Mouse (Mus musculus) embryonic fibroblast, embryonic 13.5 days (primary cell): ENCODE measurements around the gene Ncoa7. TPM values are rescaled to one million over a fixed set of nuclear protein-coding genes. Genes with fewer than 3 reads are reported as not detected.
A peak's percentile ranks its signal among the peaks of the same experiment; 100 is the strongest.

Experiments used
- H3K27ac ChIP-seq: 2 replicates; pipeline ENCODE4 v1.5.1; 2012; ENCODE audit warnings: low read length, control low read depth, inconsistent platforms; ENCODE audit not compliant: insufficient read depth
- H3K4me1 ChIP-seq: 2 replicates; pipeline ENCODE4 v1.6.1; 2011; ENCODE audit warnings: low read length; ENCODE audit not compliant: control insufficient read depth, insufficient read depth
- H3K4me3 ChIP-seq: 2 replicates; pipeline ENCODE4 v1.5.1; 2011; ENCODE audit warnings: mild to moderate bottlenecking, control low read depth, low read length; ENCODE audit not compliant: insufficient read depth
- CTCF ChIP-seq: IDR thresholded peaks from 2 replicates; pipeline ENCODE4 v1.5.1; 2011; ENCODE audit warnings: mild to moderate bottlenecking, control low read depth, low read length, moderate library complexity, borderline replicate concordance; ENCODE audit not compliant: insufficient read depth
- POLR2A ChIP-seq: IDR thresholded peaks from 2 replicates; pipeline ENCODE4 v1.6.1; 2011; ENCODE audit warnings: low read depth, mild to moderate bottlenecking, control low read depth, low read length, moderate library complexity
- polyA plus RNA-seq: library from polyadenylated mRNA; stranded (reverse); fragments of >200 nt; gene quantifications from 2 replicates; pipeline ENCODE4 v1.2.4, GENCODE M21; 2011; ENCODE audit warnings: low read depth; ENCODE audit not compliant: missing spikeins, insufficient read length

The Ncoa7 gene
- polyA plus RNA-seq, 1 experiment: 17.4 TPM

DNA sequence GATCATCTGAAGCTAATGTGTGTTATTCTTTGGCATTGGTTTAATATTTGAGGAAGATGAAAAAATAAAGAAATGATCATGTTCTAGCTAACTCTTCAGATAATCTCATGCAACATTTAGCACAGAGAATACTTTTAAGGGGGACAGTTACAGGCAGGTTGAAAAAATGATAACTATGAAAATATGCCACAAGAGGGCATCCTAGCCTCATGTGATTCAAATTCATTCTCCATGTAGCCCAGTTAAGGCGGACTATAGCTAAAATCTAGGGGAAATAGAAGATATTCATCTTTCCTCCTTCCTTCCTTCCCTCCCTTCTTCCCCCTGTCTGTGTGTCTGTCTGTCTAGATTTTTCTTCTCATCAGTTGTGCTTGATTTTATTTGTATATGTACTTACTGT lies 21.9 kb upstream of the Ncoa7 start:
- H3K4me1 ChIP-seq: no peaks in the 10 kb centered on the region

DNA sequence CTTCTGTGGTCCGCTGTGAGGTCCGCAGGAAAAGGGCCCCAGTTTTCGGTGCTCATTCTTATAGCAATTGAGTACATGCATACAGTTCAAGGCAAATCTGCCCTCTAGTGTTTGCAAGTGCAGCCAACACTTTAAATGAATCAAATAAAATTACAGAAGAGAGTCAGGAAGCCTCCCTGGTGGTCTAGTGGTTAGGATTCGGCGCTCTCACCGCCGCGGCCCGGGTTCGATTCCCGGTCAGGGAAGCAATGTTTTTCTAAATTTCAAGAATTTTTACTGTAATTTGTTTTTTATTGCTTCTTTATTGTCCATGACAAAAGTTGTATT lies 7.8 kb upstream of the Ncoa7 start:
- Histone ChIP-seq H3K27ac (no peak overlapping the region), H3K4me1 (no peaks in the 10 kb centered on the region), H3K4me3 (peak overlapping the region; percentile 61)
- no peak for TF ChIP-seq POLR2A
- no peak for TF ChIP-seq CTCF

More for the DNA sequence above, 21.9 kb upstream of the Ncoa7 start:
- Histone ChIP-seq H3K27ac (no peak overlapping the region), H3K4me3 (no peak overlapping the region)
- TF ChIP-seq CTCF: no peak
- TF ChIP-seq POLR2A: no peak

DNA sequence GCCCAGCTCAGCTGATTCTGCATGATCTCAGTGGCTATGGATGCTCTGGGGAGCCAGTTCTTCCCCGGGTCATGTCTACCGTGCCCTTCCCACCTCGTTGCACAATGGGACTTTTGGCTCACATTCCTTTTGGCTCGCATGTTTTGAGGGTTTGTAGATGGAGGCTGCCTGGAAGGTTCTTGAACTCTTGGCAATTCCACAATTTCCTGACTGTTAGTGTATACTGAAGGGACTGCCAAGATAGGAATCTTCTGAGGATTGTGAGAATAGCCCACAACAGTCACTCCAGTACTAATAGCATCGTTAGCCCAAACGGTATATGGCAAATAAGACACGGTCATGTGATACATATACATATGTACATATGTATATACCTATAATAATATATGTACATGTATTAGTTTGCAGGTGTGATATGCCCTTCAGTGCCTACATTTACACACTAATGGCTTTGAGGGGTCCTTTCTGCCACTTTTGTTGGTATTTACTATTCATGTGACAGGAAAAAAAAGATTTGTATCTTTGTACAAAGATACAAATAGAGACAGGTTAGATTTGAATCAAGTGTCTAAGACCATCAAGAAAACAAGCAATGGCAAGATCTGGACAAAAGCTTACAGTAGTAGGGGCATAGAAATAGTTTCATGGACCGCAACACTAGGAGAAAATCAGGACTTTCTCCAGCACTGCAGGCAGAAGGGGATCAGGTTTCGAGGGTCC lies 7.3 kb upstream of the Ncoa7 start:
- TF ChIP-seq POLR2A (no peak), CTCF (no peak)
- peak overlapping the region; percentile 61 for H3K4me3 ChIP-seq
- H3K4me1 ChIP-seq: no peaks in the 10 kb centered on the region
- H3K27ac ChIP-seq: no peak overlapping the region

DNA sequence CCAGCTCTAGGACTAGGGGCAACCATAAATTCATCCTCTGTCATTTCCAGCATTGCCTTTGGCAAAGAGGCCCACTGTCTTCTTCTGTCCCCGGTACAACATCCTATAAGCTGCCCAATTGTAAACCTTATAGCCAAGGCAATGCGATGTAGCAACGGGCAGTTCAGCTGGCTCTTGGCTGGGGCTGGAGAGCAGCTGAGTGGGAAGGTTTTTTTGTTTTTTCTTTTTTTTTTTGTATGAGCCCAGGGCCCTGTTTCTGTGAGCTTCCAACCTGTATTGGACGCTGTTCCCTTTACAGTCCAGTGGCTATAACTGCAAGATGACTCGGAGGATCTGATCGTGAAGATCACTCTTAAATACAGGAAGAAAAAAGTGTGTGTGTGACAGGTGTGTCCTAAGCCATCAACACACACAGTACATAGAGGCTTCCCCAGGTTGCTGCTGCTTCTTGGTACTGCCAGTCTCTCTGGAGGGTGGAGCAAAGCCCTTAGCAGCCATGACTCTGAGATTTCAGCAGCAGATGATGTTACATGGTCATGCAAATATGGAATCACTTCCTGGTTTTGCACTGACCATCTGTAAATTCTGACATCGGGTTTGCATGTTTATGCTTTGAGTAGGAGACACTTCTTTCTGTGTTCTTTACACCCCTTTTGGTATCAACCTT lies 594 bp upstream of the Ncoa7 start:
- TF ChIP-seq POLR2A (no peak), CTCF (no peak)
- Histone ChIP-seq H3K27ac (peak overlapping the region; percentile 19; the same call in 1 of the 2 replicates), H3K4me1 (peaks cover 2% of the 10 kb centered on the region; the same call in 1 of the 2 replicates), H3K4me3 (peak overlapping the region; percentile 95)

GRCm38 (mm10) chr10:30802033-30802432 lies 1.1 kb downstream of the Ncoa7 start:
- TF ChIP-seq CTCF: no peak
- TF ChIP-seq POLR2A: no peak
- Histone ChIP-seq H3K27ac (no peak overlapping the region), H3K4me1 (peaks cover 2% of the 10 kb centered on the region; the same call in 1 of the 2 replicates), H3K4me3 (peak overlapping the region; percentile 95)

GRCm38 (mm10) chr10:30799713-30800450 lies 3.2 kb downstream of the Ncoa7 start:
- no peak overlapping the region for H3K27ac ChIP-seq
- no peak for TF ChIP-seq CTCF
- peaks cover 2% of the 10 kb centered on the region; the same call in 1 of the 2 replicates for H3K4me1 ChIP-seq
- no peak overlapping the region for H3K4me3 ChIP-seq

DNA sequence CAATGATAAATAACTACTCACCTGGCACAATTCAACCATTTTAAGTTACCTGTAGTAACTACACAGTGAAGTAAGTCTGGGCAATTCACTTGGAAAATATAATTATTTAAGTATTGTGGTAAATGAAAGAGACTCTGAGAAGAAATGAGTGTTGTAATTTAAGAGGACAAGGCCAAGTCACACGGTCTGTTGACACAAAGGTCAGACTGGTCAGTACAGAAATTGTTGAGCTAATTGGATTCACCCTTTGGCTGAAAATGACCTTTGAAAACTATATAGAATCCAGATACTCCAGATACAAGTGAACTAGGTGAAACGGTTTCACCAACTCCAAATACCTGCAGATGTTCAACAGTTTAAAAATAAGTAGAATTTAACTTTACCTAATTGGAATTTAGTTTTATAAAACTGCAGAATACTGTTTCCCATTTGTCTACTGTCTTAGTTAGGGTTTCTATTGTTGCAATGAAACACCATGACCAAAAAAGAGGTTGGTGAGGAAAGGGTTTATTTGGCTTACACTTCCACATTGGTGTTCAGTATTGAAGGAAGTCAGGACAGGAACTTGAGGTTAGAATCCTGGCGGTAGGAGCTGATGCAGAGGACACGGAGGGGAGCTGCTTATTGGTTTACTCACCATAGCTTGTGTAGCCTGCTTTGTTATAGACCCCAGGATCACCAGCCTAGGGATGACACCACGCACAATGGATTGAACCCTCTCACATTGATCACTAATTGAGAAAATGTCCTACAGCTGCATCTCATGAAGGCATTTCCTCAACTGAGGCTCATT lies 6.5 kb downstream of the Ncoa7 start:
- Histone ChIP-seq H3K4me3 (no peak overlapping the region), H3K4me1 (no peaks in the 10 kb centered on the region; the same call in 1 of the 2 replicates), H3K27ac (no peak overlapping the region)
- TF ChIP-seq CTCF: no peak
- no peak for TF ChIP-seq POLR2A

- no peak overlapping the region for H3K27ac ChIP-seq
- H3K4me3 ChIP-seq: no peak overlapping the region
- H3K4me1 ChIP-seq: no peaks in the 10 kb centered on the region
- no peak for TF ChIP-seq POLR2A
- TF ChIP-seq CTCF: no peak
Measured at GRCm38 (mm10) chr10:30791016-30791415, 12.1 kb downstream of the Ncoa7 start.

DNA sequence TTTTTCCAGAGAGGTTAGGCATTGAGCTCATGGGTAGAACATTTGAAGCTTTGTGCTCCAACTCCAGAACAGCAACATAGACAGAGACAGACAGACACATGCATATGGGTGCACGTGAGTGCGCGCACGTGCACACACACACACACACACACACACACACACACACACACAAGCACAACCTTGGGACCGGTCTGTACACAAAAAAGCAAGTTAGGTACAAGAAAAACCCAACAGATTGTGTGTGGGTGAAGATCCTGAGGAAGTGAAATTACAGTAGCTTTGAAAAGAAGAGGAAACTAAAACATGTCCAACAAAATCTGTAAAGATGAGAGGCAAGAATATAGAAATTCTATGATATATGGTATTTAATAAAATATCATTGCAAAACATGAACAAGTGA lies 13.6 kb downstream of the Ncoa7 start:
- TF ChIP-seq CTCF: no peak
- no peak for TF ChIP-seq POLR2A
- Histone ChIP-seq H3K27ac (no peak overlapping the region), H3K4me1 (no peaks in the 10 kb centered on the region), H3K4me3 (no peak overlapping the region)

DNA sequence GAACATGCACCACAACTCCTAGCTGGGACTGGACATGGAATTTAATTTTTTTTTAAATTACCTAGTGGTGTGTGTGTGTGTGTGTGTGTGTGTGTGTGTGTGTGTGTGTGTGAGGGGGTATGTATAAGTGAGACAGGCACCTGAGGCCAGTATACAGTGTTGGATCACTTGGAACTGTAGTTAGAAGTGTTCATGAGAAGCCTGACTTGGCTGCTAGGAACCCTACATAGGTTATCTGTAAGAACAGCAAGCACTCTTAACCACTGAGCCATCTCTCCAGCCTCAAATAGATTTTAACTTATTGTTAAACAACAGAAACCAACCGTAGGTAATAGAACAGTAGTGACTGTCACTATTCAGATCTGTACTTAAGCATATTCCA lies 14.8 kb downstream of the Ncoa7 start:
- TF ChIP-seq POLR2A (no peak), CTCF (no peak)
- no peaks in the 10 kb centered on the region for H3K4me1 ChIP-seq
- H3K27ac ChIP-seq: no peak overlapping the region
- no peak overlapping the region for H3K4me3 ChIP-seq
